Mouse (Mus musculus): ENCODE data around the gene Casp2.

GRCm38 (mm10) chr6:42310427-42311053 lies 45.8 kb downstream of the Casp2 start:
- TF ChIP-seq POLR2A (IDR thresholded peaks at IDR 0.05; ENCODE audit: borderline replicate concordance, low read depth, low read length) (no peak), CTCF (IDR thresholded peaks at IDR 0.05; ENCODE audit: low read depth, low read length) (no peak)

Measured in bone marrow macrophage, adult 2 months (primary cell).